Mouse (Mus musculus) large intestine, adult 2 months (tissue): ENCODE measurements around the gene Kcnk15. TPM values are rescaled to one million over a fixed set of nuclear protein-coding genes. Genes with fewer than 3 reads are reported as not detected.

ENCODE experiments used
- polyA plus RNA-seq: library from polyadenylated mRNA; depleted of rRNA; stranded (reverse); fragments of >200 nt; gene quantifications from 2 replicates; pipeline ENCODE4 v1.2.3, GENCODE M21; 2012; rRNA removed

Kcnk15 gene
- polyA plus RNA-seq, 1 experiment, result not detected

Other genes starting within 250 kb of the Kcnk15 start
- 292 and 419 TPM in 2 replicates for gene Serinc3, start 208.5 kb upstream of the Kcnk15 start, polyA plus RNA-seq
- gene Pkig, start 195.3 kb upstream of the Kcnk15 start, polyA plus RNA-seq, result 107 TPM in 2 replicates
- 113 and 304 TPM in 2 replicates for gene Ada, start 103.4 kb upstream of the Kcnk15 start, polyA plus RNA-seq
- 0.46 and 0.99 TPM in 2 replicates for gene Ccn5, start 32.8 kb upstream of the Kcnk15 start, polyA plus RNA-seq
- gene Rims4, start 65.0 kb downstream of the Kcnk15 start, polyA plus RNA-seq, result 0.08 and 0.12 TPM in 2 replicates
- gene Ywhab, start 141.3 kb downstream of the Kcnk15 start, polyA plus RNA-seq, result 43.9 and 48.0 TPM in 2 replicates
- 0.78 and 1.1 TPM in 2 replicates for gene Pabpc1l, start 171.8 kb downstream of the Kcnk15 start, polyA plus RNA-seq
- 13.6 and 17.5 TPM in 2 replicates for gene Stk4, start 216.7 kb downstream of the Kcnk15 start, polyA plus RNA-seq
- gene Tomm34, start 217.5 kb downstream of the Kcnk15 start, polyA plus RNA-seq, result 36.8 and 38.7 TPM in 2 replicates